Mouse (Mus musculus): Measurements from ENCODE around the gene Hist1h2bl.

DNA sequence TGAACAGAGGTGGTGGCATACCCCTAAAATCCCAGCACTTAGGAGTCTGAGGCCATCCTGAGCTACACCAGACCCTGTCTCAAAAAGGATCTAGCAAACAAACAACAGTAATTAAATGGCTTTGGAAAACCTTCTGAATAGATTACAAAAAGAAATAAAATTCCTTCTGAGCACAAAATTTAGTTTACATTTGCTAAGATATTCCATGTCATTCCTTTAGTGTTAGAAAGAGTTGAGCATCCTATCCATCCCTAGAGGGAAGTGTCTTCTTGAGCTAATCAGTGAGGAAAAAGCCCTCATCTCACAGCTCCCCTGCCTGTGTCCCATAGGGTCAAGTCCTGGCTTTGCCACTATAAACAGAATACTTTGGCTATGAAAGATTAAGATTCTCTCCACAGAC lies 18.1 kb downstream of the Hist1h2bl start, which contains the start of gene Olfr1359:
- no peak for TF ChIP-seq POLR2A (IDR thresholded peaks at IDR 0.05; ENCODE audit: extremely low read depth, insufficient read depth, low read length)
- no peak for TF ChIP-seq CTCF (IDR thresholded peaks at IDR 0.05; ENCODE audit: low read depth, low read length)
